Mouse (Mus musculus) cortical plate, adult 2 months (tissue): ENCODE results near the gene Wwc1. TPM values are rescaled to one million over a fixed set of nuclear protein-coding genes. Genes with fewer than 3 reads are reported as not detected.
"Not testable (repeated sequence)": the region's sequence is repeated elsewhere in the genome, so short reads cannot be mapped to it uniquely, and the experiment has no call there.

Experiments used
- H3K27ac ChIP-seq: fragments of 200-500 bp; 2 replicates; pipeline ENCODE4 v1.5.1; 2012; ENCODE audit warnings: low read length, control low read depth, inconsistent platforms; ENCODE audit not compliant: insufficient read depth
- H3K4me1 ChIP-seq: fragments of 200-500 bp; 2 replicates; pipeline ENCODE4 v1.6.1; 2011; ENCODE audit warnings: low read length; ENCODE audit not compliant: control insufficient read depth, insufficient read depth
- H3K4me3 ChIP-seq: fragments of 200-500 bp; 2 replicates; pipeline ENCODE4 v1.5.1; 2011; ENCODE audit warnings: mild to moderate bottlenecking, low read length, control low read depth; ENCODE audit not compliant: insufficient read depth
- CTCF ChIP-seq: fragments of 200-500 bp; IDR thresholded peaks from 2 replicates; pipeline ENCODE4 v1.5.1; 2011; ENCODE audit warnings: mild to moderate bottlenecking, control low read depth, low read length; ENCODE audit not compliant: insufficient read depth; ENCODE audit errors: extremely low read depth
- POLR2A ChIP-seq: fragments of 200-500 bp; IDR thresholded peaks from 2 replicates; pipeline ENCODE4 v1.6.1; 2011; ENCODE audit warnings: mild to moderate bottlenecking, low read length, control low read depth; ENCODE audit not compliant: insufficient read depth; ENCODE audit errors: extremely low read depth
- polyA plus RNA-seq: library from polyadenylated mRNA; depleted of rRNA; stranded (reverse); fragments of >200 nt; gene quantifications from 2 replicates; pipeline ENCODE4 v1.2.3, GENCODE M21; 2012

The Wwc1 gene
- polyA plus RNA-seq, 1 experiment, result 62.7 TPM

DNA sequence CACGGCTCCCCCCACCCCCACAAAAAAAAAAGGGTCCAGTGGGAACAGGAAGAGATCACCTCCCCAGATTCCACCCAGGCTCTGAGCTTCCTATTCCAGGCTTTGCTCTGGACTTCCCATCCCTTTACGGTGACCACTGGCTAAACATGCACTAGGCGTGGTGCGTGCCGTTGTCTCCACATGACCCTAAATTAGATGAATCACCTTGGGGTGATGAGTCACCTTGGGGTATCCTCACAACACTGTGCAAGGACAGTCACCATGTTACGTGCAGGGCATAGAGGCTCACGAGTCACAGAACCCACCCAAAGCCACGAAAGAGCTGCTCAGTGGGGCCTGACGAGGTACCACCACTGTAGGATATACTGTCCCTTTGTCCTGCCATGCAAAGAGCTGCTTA, 136.0 kb downstream of the Wwc1 start:
- Histone ChIP-seq H3K4me3 (no peak overlapping the region), H3K27ac (no peak overlapping the region), H3K4me1 (no peaks in the 10 kb centered on the region)
- TF ChIP-seq POLR2A (no peak), CTCF (no peak)

- not testable (repeated sequence) for H3K27ac ChIP-seq
Measured at GRCm38 (mm10) chr11:35842560-35842959, 137.8 kb downstream of the Wwc1 start.

GRCm38 (mm10) chr11:35841738-35842325, 138.5 kb downstream of the Wwc1 start:
- H3K4me1 ChIP-seq, result no peaks in the 10 kb centered on the region
- no peak for TF ChIP-seq POLR2A
- TF ChIP-seq CTCF, result no peak
- H3K4me3 ChIP-seq, result no peak overlapping the region
- no peak overlapping the region for H3K27ac ChIP-seq

More at GRCm38 (mm10) chr11:35842560-35842959, 137.8 kb downstream of the Wwc1 start:
- H3K4me3 ChIP-seq, H3K4me1 ChIP-seq: not testable (repeated sequence)

- not testable (repeated sequence) for H3K4me3 ChIP-seq, H3K4me1 ChIP-seq, H3K27ac ChIP-seq
Measured at GRCm38 (mm10) chr11:35840806-35841205, 139.5 kb downstream of the Wwc1 start.

- no peak overlapping the region for H3K4me3 ChIP-seq
- TF ChIP-seq CTCF (peak; percentile 42), POLR2A (no peak)
- no peaks in the 10 kb centered on the region for H3K4me1 ChIP-seq
- H3K27ac ChIP-seq, result no peak overlapping the region
Measured at GRCm38 (mm10) chr11:35840282-35840681, 140.0 kb downstream of the Wwc1 start.

DNA sequence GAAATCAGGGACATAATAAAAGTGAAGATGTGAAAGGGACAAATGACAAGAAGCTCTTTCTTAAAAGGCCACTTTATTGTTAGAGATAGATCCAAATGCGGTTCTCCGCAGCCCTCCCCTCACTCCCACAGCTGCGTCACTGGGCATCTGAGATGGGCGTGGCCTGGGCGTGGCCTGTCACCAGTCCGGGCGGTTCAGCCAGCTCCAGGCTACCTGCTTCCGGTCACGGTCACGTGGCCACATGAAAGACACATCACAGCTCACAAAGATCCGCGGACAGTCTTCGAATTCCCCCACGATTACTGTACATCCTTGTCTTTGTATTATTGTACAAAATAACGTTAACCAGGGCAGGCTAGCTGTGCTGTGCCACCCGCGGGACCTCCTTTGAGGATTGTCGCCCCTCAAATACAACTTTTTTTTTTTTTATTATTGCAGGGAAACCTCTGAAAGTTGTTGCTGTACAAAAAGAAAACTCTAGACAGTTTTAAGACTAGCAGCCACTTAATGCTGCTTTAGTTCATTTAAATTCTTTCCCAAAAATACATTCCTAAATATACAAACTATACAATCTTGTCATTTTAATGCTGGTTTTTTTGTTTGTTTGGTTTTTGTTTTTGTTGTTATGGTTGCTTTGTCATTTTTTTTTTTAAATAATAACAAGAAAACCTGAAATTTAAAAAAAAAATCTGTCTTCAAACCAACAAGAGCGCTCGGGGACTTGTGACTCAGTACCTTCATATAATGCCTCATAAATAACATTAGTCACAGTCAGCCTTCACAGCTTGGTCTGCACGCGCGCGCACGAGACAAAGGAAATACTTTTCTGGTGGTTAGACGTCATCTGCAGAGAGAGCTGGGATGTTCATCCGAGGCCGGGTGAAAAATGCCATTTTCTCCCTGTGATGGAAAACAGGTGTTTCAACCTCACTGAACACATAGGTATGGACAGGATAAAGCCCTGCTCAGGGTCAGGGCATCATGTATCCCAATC, 141.7 kb downstream of the Wwc1 start:
- no peak overlapping the region for H3K27ac ChIP-seq
- peak overlapping the region; percentile 17 for H3K4me3 ChIP-seq

DNA sequence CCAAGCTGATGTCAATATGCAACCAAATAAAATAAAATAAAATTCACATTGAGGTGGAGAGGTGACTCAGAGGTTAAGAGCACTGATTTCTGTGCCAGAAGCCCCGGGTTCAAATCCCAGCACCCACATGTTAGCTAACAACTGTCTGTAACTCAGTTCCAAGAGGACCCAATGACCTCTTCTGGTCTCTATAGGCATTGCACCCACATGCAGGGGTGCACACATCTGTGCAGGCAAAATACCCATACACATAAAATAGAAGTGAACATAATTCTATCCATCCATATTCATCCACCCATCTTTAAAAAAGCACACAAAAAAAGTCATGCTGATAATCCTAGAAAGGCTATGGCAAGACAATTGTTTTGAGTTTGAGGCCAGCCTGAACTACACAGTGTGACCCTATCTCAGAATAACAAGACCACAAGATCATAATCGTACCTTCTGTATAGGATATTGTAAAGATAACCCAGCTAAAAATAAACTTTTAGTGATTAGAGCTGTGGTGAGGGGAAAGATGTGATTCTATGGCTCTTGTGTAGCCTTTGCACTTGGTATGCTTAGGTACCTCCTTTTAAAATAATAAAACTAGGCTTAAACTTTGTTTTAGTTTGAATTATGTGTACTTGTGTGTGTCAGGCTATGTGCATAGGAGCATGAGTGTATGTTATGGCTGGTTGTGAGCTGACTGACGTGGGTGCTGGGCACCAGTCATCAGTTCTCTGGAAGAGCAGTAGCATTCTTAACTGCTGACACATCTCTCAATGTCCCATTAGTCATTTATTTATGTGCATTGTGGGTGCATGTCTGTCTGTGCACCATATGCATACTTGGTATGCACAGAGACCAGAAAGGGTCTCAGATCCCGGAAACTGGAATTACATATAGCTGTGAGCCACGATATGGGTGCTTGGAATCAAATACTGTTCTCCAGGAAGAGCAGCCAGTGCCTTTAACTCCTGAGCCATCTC, 142.9 kb downstream of the Wwc1 start:
- TF ChIP-seq POLR2A (no peak), CTCF (no peak)
- no peak overlapping the region for H3K27ac ChIP-seq
- H3K4me1 ChIP-seq, result peaks cover 2% of the 10 kb centered on the region; the same call in 1 of the 2 replicates
- H3K4me3 ChIP-seq, result no peak overlapping the region

More for the DNA sequence above, 141.7 kb downstream of the Wwc1 start:
- TF ChIP-seq POLR2A, result no peak
- TF ChIP-seq CTCF, result no peak
- H3K4me1 ChIP-seq, result peaks cover under 1% of the 10 kb centered on the region; the same call in 1 of the 2 replicates

DNA sequence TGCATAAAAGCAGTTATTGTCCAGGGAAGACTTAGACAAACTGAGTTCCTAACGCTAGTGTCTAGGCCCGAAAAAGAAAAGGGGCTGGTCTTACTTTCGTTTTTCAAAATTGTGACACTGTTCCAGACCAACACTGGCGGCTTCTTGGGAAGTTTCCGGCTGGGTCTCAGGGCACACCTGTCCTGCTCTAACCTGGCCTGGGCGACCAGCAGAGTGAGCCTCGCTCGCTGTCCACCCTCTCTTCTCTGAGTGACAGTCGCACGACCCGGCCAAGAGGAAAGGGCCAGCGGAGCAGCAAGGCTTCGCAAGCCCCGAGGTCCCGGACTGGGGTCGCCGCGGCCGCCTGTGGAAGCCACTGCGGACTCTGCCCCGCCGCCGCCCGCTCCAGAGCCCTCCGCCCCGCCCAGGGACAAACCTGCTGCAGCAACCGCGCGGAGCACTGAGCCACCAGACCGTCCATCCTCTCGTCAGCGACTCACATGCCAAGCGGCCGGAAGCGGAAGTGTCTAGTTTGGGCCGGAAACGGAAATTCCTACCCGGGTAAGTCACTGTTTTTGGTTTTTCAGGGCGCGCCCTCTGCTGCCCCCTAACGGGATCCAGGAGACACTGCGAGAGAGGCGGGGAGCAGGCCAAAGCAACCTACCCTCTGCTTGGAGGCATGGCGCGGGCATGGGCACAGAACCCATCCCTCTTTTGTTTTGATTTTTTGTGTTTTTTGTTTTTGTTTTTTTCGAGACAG, 146.1 kb downstream of the Wwc1 start, which contains the start of gene Rars:
Gene Rars (minus strand): TSS at position 485 of the 739 bp plus-strand sequence.
- TF ChIP-seq POLR2A, result peak; percentile 71; the same call in 1 of the 2 replicates
- peak; percentile 67 for TF ChIP-seq CTCF
- Histone ChIP-seq H3K4me3 (peak within 1 kb of the TSS; percentile 76), H3K4me1 (peaks cover 2% of the 10 kb centered on the region; the same call in 1 of the 2 replicates), H3K27ac (no peak within 1 kb of the TSS)

DNA sequence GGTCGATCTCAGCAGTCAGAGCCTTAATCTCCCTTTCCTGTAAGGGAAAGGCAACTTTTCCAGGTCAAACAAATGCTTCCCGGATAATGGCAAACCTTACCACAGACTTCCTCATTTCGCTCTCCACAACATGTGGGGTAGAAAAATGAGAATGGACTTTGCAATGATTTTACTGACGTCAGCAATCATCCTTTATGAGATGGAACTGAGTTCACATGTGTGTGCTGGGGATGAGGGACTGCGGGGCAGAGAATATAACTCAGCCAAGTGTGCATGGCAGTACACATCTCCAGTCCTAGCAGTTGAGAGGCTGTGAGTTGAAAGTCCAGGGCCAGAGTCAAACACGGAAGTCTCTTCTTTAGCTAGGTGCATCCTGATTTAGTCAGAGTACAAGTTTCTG, 147.1 kb downstream of the Wwc1 start:
- Histone ChIP-seq H3K4me1 (peaks cover 2% of the 10 kb centered on the region; the same call in 1 of the 2 replicates), H3K27ac (no peak overlapping the region), H3K4me3 (peak overlapping the region; percentile 76)
- TF ChIP-seq CTCF, result no peak
- TF ChIP-seq POLR2A, result no peak
